Mouse (Mus musculus) CD4-positive, CD25-positive, alpha-beta regulatory T cell, adult 2 months (primary cell): ENCODE results near the gene Get4.

Experiments
- DNase-seq: peaks from one replicate; pipeline ENCODE4 v3.0.0-alpha.2; 2012; ENCODE audit warnings: low read depth, low spot score

The Get4 gene

DNA sequence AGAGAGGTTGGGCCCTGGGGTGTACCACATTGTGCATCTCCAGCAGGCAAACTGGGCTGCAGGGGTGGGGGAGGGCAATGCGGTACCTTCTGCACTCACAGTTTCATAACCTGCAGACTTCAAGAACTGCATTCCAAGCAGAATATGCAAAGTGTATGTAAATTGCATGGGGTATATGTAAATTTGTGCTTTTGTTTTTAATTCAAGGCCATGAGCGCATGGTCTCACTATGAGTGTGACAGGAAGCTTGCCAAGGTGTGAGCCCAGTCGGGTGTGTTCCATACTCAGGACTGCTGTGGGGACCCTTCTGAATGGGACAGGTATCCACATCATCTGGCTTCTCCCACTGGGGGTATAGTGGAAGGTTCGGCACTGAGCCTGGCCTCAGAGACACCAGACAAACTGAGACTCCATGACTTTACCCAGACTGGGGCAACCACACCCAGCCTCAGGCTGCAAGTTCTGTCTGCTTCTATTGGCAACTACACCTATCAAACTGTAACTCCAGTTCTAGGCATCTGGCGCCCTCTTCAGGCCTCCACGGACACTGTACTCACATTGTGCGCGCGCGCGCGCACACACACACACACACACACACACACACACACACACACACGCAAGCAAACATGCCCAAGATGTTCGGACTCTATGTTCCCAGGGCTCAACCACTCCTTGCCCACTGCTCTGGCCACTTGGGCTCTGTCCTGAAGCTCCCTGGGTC lies 31.5 kb downstream of the Get4 start:
- DNase-seq, result peak; percentile 46

GRCm38 (mm10) chr5:139285383-139286067 lies 33.4 kb downstream of the Get4 start:
- DNase-seq, result no peak

DNA sequence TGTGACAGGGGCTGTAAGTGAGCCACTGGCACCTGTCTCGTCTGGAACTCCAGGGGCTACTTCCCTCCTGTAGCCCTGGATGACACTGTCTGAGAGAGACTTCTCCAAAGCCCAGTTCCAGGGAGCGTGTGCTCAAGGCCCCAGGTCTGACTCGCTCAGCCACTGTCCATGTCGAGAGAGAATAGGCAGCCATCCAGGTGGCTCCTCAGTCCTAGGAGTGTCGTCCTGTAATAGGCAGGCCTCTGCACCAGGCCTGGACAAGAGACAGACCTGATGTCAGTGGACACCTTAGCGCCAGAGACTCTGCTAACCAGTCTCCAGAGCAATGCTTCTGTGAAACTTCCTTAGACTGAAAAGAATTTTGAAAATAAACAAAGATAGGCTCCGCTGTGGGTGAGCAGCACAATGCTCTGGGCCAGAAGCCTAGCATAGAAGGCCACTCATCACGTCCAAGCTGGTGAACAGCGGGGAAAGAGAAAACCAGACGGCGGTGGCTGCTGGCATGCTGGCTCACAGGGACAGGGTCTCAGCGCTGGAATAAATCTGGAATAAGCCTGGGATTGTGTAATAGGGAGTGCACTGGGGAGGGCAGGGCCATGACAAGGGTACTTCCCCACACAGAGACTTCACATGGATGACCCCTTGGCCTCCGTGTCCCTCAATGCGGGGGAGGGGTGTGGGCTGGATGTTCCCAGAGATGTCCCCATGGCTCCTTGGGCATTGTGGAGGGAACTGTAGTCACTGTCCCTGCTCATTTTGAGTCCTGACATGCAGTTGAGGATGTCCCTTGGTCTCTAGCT lies 34.2 kb downstream of the Get4 start:
- DNase-seq, result no peak

DNA sequence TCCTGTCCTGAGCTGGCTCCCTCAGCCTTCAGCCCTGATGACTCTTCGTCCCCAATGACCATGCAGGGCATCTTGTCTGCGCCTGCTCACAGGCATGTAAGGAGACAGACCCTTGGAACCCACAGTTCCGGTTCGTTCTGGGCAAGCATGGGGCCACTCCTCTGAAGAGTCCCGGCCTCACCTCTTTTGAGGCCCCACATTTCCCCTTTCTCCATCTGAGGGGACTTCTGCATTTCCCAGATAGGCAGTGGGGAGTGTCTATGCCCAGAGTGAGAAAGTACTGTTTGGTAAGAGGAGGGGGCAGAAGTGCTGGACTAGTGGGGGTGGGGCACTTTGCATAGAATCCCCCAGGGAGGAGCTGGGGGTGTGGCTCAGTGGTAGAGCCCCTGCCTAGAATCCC lies 35.0 kb downstream of the Get4 start:
- no peak for DNase-seq

- no peak for DNase-seq
Observed at GRCm38 (mm10) chr5:139287787-139288186, 35.7 kb downstream of the Get4 start.

DNA sequence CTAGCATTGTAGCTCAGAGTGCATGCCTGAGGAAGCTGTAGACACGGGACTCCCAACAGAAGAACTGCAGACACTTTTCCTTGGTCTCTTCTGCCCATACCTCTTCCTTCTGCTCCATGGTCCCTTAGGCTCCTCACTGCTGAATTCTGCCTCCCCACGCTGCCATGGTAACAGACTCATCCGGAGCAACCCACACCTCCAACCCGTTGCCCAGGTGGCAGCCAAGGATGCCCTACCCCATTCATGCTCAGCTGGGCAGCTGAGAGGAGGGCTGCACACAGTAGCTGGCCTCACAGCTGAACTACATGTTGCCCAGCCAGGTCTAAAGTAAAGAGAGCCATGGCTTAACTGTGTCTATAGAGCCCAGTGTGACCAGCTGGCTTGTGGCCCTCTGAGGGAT lies 36.5 kb downstream of the Get4 start:
- no peak for DNase-seq

DNA sequence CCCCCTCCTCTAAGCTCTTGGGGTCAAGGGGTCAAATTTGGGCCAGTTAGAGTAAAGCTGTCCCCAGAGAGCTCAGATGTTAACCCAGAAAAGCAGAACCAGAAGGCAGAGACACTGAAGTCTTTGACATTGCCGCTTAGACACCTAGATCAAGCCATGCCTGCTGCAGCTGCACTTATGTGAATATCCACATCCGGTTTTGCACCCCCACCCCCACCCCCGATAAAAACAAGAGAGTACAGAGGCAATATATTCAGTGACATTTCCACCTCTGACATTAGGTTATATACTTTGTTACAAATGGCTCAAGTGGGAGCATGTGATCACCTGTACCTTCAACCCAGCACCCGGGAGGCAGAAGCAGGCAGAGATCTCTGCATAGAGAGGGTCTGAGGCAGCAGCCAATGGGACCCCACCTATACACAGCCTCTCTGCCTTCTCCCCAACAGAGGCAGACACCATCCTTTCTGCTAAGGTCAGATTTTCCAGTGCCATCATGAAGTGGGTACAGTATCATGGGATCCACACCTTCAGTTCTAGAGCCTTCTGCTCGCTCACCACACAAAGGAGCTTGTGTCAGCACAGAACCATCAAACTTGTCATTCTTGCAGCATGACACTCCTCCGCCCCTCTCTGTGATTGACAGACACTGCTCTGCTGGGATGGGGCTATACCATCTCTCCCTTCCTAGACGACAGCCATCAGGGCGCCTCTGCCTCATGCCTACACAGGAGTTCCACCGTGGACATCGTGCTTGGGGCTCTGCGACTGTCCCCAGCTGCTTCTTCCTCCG lies 38.5 kb downstream of the Get4 start:
- DNase-seq, result peak; percentile 47

GRCm38 (mm10) chr5:139291811-139292560 lies 39.9 kb downstream of the Get4 start:
- DNase-seq, result no peak

GRCm38 (mm10) chr5:139294089-139294488 lies 42.0 kb downstream of the Get4 start:
- no peak for DNase-seq

GRCm38 (mm10) chr5:139297092-139297491 lies 45.0 kb downstream of the Get4 start:
- DNase-seq, result no peak

- DNase-seq, result no peak
Observed at GRCm38 (mm10) chr5:139297745-139298144, 45.6 kb downstream of the Get4 start.

GRCm38 (mm10) chr5:139302101-139302500 lies 50.0 kb downstream of the Get4 start:
- no peak for DNase-seq

GRCm38 (mm10) chr5:139303646-139304061 lies 51.5 kb downstream of the Get4 start:
- peak; percentile 87 for DNase-seq

DNA sequence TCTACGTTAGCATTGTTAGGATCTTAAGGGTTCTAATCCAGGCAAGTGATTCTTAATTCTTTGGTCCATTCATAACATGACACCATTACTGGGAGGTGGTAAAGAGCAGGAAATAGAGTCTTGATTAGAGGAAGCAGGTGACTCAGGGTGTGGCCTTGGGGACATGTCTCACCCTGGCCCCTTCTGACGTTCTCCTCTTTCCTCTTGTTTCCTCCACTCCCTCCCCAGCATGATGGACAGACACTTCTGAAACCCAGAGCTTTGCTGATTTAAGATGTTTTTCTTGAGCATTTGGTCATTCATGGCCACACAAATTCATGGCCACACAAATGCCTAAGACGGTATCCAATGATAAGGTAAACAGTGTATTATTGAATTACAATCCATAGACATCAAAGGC lies 57.8 kb downstream of the Get4 start:
- DNase-seq, result peak; percentile 40

- DNase-seq, result no peak
Observed at GRCm38 (mm10) chr5:139310477-139310876, 58.4 kb downstream of the Get4 start.

GRCm38 (mm10) chr5:139311822-139312221 lies 59.7 kb downstream of the Get4 start:
- no peak for DNase-seq

DNA sequence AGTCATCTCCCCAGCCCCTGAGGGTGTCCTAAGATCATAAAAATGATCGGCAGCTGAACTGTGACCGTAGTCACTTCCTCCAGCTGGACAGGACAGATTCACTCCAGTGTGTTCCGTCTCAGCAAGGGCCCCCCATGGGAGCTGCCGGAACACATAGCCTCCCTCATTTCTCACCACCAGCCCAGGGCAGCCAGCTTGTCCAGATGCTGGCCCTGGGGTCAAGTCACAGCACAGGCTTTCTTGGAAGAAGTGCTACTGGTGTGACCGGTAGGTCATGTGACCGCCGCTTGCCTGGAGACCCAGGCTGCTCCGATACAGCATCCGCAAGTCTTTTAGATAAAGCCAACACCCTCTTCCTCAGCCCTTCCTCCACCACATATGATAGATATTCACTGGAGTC lies 61.4 kb downstream of the Get4 start:
- DNase-seq, result no peak

- DNase-seq, result no peak
Observed at GRCm38 (mm10) chr5:139314941-139315642, 63.0 kb downstream of the Get4 start.

- no peak for DNase-seq
Observed at GRCm38 (mm10) chr5:139316982-139317675, 65.0 kb downstream of the Get4 start.
